Mouse (Mus musculus) frontal cortex, postnatal 36 days (tissue): ENCODE results near the gene Idh2.
"Not testable (repeated sequence)": the region's sequence is repeated elsewhere in the genome, so short reads cannot be mapped to it uniquely, and the experiment has no call there.

Source experiments
- DNase-seq, 2 experiments: peaks; one replicate each; pipeline ENCODE4 v3.0.0; 2022; ENCODE audit warnings: low spot score in 2 of 2

Gene Idh2

DNA sequence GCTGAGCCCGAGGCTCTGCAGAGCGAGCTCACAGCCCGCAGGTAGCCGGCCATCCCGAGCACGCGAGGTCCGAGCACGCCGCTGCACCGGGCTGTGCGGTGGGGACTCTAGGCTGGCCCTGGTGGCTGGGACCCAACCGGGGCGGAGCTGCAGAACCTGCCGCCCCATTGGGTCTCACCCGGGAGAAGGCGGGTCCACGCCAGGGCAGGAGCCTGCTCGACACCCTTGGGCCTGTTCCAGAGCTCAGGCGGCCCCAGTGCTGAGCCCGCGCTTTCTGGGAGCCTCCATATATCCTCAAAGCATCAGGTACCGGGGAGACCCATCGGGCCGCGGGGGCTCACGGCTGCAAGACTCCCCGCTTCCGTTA, at the start of gene Idh2:
TSS of gene Idh2 (minus strand) at position 169 of the 367 bp plus-strand sequence.
- DNase-seq: peak; percentile 89

DNA sequence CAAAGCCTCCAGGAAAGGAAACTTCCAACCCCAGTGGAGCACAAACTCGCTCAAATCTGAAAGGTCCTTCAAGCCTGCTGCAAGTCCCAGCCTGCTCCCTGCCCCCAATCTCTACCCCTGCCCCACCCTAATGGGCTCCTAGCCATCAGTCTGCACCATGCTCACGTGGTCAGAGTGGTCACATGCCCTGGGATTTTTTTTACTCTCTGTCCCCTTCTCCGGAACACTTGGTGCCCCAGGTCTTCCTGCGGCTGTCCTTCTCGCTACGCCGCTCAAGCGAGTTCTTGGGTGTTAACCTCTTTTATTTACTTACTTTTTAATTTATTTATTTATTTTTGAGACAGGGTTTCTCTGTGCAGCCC, 45.7 kb upstream of the Idh2 start:
- DNase-seq: peak in 1 of 2 experiments; percentile 23

DNA sequence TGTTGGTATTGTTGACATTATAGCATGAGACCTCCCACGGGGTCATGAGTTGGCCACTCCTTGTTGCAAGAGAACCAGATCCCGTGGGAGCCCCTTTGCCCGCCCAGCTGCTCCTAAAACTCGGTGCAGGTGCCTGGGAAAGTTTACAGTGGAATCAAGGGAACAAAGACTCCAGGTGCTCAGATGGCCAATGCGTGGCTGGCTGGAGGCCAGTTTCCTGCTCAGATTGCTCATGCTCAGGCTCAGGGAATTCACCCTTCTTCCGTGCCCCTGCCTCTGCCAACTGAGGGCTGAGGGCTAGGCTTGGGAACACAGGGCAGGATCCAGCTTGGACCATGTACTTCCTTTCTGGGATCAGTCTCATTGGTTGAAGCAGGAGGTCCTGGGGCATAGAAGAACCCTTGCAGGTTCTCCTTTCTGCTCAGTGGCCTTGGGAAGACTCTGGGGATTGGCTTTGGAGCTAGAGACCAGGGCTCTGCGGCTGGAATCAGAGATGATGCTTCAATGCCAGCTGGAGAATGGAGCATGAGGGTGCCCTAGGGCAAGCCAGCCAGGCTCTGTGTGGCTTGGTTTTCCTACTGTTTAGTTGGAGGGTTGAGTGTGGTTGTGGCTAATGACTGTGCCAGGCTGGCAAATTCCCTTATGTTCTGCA, 45.2 kb upstream of the Idh2 start:
- no peak for DNase-seq

DNA sequence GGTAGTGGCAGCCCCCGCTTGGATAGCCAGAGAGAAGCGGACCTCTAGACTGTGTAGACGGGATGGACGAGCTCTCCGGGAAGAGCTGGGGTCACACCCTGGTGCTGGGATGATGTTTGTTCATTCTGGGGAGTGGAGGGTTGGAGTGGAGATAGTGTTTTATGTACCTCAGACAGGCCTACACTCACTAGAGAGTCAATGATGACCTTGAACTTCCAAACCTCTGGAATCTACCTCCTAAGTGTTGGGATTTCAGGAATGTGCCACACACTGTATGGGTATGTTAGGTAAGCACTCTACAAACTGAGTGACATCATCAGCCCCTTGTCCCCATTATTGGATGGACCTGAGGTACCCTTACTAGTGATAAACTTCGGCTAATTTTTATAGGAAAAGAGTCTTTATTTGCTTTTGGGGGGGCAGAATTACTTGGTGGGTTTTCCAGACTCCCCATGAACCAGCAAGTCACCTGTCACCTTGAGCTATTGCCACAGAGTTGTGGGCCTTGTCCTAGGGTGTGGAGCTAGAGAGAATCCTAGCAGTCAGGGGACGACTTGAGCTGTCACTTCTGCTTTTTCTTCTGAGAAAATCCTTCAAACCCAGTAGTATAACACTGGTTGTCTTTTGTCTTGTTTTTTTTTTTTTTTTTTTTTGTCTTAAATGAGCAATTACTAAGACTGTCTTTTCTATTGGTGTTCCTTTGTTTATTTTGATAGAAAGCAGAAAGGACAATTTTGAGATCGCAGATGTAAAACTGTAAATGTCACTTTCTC, 43.5 kb upstream of the Idh2 start:
- no peak for DNase-seq

DNA sequence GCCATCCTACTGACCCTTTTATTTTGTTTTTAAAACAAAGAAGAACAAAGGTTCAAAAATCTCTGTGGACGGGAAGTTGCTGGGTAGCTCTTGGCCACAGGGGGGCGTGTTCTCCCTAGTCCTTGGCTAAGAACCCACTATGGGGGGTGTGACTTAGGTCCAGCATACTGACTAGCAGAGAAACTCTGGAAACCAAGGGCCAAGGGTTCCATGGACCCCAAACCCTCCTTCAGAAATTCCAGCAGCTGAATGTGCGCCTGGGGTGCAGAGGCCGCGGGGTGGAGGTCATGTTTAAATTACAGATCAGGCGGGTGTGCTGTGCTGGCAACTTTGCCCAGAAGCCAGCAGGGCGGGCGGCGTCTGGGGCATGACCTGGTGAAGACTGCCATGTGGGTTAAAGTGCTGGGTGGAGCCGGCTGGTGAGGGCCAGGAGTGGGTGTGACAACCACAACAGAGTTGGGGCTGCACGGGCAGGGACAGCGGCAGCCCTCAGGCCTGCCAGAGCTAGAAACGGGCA, 41.6 kb upstream of the Idh2 start:
- no peak for DNase-seq

DNA sequence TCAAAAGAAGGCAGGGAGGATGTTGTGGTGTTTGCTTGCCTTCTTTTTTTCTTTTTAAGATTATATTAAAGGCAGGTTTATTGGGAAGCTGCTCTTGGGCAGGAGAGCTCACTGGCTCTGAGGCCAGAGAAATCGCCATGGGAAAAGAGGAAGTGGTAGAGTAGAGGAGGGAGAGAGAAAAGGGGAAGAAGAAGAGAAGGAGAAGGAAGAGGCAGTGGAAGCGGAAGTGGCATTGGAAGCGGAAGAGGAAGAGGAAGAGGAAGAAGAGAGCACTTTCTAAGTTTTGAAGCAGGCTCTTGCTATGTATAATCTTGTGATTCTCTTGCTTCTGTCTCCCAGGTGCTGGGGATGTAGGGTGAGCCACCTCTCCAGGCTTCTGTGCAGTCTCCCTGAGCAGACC, 39.5 kb upstream of the Idh2 start:
- no peak for DNase-seq

DNA sequence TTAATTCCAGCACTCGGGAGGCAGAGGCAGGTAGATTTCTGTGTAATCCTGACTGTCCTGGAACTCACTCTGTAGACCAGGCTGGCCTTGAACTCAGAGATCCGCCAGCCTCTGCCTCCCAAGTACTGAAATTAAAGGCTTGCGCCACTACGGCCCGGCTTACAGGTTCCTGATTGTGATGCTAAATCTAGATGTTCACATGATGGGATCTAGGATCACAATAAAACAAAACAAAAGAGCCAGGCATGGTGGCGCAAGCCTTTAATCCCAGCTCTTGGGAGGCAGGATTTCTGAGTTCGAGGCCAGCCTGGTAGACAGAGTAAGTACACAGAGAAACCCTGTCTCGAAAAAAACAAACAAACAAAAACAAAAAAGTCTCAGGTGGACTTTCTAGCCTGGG, 37.6 kb upstream of the Idh2 start:
- no peak for DNase-seq

DNA sequence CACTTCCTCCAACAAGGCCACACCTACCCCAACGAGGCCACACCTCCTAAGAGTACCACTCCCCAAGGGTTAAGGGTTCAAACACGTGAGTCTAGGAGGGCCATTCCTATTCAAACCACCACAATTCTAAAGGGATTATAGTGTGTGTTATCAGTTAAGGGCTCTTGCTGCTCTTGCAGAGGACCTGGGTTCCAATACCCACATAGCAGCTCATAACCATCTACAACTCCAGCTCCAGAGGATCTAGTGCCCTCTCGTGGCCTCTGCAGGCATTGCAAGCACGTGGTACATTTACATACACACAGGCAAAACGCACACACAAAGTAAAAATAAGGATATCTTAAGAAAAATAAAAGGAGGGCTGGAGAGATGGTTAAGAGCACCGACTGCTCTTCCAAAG, 37.0 kb upstream of the Idh2 start:
- no peak for DNase-seq

DNA sequence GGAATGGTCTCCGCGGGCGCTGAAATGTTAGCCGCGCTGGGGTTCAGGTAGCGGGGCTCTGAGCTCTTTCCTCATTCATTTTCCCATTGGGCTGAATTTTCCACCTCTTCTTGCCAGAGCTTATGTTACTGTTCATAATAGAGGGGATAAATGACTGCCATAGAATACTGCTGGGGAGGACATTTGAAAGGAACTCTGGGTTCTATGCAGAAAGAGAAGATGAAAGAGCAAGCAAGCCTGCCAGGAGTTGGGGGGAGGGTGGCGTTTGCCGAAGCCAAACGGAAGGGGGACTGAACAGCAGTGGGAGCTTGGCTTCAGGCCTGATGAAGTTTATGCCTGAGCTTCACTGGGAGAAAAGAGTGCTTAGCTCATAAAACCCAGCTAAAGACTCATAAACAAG, 34.2 kb upstream of the Idh2 start:
- DNase-seq: peak; percentile 52 to 54

DNA sequence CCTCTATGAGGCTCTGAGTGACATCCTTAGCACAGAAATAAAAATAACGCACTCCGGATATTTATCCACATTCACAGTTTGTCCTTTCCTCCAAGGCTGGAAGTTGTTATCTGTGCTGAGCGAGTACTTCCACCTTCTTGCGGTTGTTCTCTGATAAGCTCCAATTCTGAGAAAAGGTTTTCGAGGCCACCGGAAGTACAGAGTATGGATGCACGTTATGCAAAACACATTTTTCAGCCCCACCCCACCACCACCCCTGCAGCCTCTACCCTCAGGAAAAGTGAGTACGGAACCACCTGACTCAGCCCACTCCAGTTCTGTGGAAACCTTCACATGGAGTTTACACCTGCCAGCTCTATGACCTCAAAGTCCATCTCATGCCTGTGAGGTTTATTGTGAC, 30.9 kb upstream of the Idh2 start:
- DNase-seq: no peak

DNA sequence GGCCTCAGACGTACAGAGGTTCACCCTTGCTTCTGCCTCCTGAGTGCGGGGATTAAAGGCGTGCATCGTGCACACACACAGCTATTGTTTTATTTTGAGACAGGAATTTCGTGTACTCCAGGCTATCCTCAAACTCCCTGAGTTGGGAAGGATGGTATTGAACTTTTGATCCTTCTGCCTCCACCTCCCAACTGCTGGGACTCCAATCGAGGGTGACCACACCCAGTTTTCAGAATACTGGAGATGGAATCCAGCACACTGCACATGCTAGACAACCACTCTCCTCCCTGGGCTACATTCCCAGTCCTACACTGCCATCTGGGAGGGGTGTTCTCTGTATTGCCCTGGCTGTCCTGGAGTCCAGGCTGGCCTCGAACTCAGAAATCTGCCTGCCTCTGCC, 29.5 kb upstream of the Idh2 start:
- DNase-seq: no peak

DNA sequence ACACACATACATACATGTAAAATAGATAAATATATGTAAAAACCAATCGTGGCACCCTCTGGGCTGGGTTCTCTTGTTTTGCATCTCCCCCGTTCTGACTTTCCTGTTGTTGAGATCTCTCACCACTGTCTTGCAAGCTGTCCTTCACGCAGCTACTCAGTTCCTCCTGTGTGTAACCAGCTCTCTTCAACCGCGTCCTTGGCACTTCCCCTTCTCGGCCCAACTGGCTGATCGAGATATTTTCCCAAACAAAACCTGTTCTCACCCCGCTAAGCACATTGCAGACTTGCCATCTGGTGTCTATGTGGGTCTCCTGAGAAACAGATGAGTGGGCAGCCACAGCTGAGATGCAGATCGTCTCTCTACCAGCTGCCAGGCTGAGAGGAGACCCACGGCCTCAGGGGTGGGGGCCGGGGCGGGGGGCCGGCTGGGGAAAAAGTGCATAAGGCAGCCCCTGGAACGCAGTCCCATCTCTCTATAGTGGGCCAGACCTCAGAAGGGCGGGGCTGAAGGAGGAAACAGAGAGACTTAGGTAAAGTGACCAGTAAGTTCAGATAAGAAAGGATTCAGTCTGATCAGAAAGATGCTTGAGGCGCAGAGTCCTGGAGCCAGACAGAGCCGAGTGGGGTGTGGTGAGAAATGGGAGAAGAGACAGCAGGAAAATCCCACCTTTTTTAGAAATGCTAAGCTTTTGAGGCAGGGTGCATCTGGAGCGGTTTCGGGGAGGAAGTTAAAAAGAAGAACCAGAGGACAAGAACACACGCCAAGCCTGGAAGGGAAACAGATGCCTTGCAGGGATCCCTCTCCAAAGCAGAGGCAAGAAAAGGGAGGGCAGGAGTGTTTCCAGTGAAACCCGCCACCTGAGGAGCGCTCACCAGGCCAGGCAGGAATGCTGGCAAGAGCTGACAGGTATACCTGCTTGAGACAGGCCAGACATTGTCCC, 28.4 kb upstream of the Idh2 start:
- DNase-seq: peak; percentile 79 to 89

DNA sequence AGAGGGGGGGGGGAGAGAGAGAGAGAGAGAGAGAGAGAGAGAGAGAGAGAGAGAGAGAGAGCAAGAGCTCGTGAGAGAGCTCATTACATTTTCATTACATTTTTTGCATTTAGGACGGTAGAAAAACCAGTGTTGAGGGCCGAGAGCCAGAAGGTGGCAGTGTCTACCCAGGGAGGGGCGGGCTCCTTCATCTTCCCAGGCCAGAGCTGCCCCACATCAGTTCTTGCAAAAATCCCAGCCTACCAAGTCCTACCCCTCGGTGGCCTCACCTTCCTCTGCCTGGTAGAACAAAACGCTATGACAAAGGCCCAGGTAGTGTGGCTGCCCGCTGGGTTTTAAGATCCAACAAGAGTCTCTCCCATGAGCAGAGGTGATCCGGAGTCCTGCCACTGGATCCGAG, 25.6 kb upstream of the Idh2 start:
- DNase-seq: peak; percentile 66 to 75

DNA sequence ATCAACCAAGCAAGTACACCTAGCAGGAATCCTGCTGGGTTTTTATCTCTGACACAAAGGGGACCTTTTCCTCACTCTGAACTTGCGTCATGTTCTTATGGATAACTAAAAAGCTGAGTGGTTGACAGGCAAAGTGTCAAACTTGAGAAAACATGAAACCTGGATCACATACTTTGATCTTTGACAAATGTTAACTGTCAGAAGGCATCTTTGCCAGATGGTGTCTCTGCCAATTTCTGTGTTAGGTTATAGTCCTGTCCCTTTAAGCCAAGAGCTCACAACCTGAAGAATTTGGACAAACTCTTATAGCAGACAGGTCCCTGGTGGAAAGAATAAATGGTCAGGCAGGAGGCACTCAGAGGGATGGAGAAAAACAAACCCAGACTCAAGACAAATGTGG, 23.2 kb upstream of the Idh2 start:
- no peak for DNase-seq

DNA sequence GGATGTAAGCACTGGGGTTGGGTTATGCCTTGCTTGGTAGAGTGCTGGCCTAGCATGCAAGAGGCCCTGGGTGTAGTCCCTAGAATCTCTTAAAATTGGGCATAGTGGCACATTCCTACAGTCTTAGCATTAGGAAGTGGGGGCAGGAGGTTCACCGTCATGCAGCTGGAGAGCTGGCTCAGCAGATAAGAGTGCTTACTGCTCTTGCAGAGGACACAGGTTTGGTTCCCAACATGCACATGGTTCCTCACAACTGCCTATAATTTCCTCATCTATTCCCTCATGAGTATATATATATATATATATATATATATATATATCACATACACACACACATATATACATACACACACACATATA, 20.0 kb upstream of the Idh2 start:
- no peak for DNase-seq

DNA sequence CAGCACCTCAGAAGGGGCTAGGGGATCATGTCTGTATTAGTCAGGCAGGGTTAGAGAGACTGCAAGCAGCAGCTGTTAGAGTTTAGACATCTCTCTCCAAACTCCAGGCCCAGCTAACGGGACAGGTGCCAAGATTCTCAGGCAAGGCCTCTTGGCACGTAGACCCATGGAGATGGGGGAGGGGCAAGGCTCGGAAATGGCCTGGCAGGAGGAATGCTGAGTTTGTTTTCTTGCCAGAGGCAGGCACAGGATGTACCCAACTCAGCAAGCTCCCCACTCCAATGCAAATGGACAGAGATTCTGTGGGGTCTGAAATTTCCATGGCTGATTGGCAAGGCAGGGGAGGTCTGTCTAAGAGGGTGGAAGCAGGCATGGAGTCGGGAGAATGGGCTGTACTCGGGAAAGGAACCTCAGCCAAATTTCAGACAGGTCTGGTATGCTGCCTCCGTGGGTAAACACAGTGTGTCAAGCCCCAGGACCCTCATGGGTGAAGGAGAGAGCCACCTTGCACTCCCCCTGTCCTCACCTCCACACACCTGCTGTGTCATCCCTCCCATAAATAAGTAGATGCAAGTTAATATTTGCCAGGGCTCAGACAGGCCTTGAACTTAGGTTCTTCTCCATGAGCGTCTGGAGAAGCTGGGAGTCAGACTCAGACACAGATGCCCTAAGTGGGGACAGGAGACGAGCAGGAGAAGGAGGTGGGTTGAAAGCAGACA, 19.4 kb upstream of the Idh2 start:
- DNase-seq: peak; percentile 68 to 73

DNA sequence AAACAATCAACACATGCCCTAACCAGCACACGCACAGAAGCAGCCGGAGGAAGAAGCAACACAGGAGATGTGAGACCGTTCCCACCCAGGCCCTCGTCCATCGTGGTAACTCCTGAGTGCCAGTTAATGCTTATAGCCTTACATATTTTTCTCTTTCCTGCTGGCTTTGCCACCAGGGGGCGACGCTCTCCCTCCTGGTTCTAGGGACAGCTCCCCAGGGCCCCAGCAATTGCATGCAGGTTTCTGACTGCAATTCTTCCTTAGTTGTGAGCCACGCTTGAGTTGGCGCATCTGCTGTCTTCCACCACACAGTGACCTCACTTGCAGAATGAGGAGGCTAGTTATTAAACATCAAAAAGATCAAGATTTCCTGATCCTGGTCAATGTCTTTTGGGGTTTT, 17.3 kb upstream of the Idh2 start:
- peak in 1 of 2 experiments; percentile 15 for DNase-seq

DNA sequence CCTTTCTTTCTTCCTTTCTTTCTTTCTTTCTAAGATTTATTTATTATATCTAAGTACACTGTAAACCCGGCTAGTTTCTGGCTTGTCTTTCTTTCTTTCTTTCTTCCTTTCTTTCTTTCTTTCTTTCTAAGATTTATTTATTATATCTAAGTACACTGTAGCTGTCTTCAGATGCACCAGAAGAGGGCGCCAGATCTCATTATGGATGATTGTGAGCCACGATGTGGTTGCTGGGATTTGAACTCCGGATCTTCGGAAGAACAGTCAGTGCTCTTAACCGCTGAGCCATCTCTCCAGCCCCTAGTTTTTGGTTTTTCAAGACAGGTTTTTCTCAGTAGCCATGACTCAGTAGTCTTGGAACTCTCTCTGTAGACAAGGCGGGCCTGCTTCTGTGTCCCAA, 16.1 kb upstream of the Idh2 start:
- DNase-seq: not testable (repeated sequence)

DNA sequence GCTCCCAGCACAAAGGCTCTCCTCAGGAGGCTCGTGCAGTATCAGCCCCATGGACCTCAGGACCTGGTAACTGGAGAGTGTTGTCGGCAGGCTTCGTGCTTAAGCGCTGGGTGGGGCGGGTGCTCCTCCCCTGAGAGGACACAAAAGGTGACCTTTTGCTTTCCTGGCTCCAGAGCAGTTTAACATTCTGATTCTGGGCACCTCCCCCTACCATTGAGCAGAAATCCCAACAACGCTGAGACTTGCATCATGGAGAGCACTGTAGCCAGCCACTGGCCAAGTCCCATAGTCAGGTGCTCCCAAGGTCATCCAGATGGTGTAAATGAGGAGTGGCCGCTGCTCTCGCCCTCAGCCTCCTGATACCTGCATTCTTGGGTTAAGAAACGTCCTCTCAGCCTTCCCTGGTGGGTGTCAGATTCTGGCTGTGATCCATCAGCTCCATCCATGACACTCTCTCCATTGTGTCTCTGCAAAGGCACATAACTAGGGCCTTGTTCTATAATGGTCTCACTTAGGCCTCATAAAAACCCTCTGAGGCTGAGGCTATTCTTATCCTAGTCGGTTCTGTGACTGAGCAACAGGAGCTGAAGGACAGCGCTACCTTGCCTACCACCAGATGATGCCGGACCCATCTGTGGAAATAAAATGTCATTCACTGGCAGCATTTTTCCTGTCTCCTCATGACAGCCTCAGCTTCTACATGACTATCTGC, 15.3 kb upstream of the Idh2 start:
- no peak for DNase-seq

DNA sequence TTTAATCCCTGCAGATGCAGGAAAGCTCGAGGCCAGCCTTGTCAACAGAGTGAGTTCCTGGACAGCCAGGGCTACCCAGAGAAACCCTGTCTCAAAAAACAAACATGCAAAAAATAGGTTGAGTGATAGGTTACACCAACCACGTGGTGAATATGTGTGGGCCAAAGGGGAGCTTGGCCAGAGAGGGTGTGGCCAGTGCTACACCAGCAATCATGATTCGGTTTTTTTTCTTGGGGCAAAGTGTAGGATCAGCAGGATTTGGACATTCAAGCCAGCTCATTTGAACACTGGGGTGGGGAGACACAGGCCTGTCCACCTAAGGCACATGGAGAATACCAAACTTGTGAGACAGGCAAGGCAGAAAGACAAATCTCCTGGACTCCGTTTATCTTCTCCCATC, 14.1 kb upstream of the Idh2 start:
- DNase-seq: no peak

DNA sequence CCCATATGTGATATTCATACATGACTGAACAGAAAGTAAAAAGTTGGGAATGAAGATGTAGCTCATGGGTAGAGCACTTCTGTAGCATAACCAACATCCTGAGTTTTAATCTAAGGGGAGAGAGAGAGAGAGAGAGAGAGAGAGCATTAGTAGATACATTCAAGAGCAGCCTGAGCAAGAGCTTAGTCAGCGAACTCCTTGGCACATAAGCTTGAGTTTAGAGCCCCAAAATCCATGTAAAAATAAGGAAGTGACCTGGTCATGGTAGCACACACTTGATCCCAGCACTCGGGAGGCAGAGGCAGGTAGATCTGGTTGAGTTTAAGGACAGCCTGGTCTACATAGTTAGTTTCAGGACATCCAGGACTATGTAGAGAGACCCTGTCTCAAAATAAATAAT, 8.5 kb upstream of the Idh2 start:
- DNase-seq: no peak
